Mouse (Mus musculus) spleen, adult 12 weeks (tissue): Measurements from ENCODE around the gene Usp25.
A peak's percentile ranks its signal among the peaks of the same experiment; 100 is the strongest.

Experiments used
- DNase-seq: peaks from one replicate; pipeline ENCODE4 v3.0.0; 2022; ENCODE audit warnings: low spot score

Usp25 gene

DNA sequence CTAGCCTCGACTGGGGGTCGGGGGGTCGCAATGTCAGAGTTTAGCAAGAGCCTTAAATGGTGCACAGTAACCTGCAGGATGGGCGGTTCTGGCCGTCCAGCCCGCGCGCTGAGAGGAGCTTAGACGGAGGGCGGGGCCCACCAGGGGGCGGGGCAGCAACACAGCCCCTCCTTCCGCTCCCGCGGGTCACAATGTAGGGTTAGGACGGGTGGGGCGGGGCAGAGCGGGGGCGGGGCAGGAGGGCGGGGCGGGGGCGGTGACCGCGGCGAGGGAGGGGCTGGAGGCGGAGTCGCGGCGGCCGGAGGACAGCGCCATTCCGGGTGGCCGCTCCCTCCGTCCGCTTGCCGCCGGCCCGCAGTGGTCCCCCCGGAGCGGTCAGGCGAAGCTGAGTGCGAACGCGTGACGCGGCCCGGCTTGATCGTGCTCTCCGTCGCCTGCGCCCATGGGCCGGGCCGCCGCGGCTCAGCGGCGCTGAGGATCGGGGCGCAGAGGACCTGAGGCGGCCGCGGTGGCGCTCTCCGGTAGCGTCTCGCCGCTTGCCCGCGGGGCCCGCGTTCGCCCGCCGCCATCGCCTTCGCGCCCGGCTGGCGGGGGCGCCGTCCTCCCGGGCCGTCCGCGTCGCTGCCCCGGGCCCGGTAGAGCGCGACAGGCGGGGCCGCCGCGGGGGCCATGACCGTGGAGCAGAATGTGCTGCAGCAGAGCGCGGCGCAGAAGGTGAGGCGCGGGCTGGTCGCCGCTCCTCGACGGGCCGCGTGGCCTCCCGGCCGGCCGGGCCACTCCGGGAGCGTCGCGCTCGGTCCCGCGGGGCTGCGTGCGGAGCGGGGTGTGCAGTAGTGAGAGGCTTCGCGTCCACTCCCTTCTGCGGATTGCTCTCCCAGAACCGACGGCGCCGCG, at the start of gene Usp25:
Gene Usp25, plus strand, starts transcription at position 280 of the 894 bp plus-strand sequence.
- DNase-seq: peak; percentile 88

DNA sequence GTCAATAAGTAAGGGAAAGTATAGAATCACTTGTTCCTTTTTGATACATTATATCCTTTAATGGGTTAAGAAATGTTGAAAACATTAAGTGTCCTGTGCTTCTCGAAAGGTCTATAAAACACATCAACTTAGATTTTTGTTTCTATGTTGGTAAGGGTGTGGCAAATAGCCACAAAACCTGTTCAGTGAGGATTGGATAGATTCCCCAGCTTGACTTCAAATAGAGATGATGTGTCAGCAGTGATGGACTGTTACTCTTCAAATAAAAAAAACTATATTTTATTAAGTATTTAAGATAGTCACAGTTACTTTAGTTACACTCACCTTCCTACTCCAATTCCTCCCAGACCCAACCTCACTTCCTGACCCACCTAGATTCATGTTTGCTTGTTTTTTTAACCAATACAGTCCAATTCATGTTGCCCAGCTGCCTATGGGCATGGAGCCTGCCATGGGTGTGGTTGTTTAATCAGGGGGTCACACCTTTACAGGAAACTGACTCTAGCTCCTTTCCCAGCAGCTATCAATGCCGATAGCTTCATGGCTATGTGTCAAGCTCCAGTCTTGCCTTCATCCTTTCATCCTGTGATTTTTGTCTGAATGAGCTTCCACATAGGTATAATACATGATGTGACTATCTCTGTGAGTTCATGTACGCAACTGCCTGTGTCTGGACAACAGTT, 45.8 kb upstream of the Usp25 start:
- DNase-seq: no peak

DNA sequence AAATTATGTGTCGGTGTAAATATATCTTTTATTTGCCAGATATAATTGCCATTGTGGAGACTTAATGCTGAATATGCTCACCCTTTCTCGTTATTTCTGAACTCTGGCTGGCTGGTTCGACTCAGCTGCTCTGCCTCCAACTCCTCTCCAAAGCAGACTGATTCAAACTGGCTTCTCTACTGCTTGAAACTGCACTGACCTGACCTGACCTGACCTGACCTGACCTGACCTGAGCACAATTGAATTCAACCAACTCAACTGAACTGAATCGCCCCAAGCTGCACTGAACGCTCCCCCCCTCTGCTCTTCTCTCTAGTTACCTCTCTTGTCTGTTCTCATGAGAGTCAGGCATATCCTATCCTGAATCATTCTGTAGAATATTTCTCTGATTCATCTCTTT, 42.3 kb upstream of the Usp25 start:
- DNase-seq: no peak

DNA sequence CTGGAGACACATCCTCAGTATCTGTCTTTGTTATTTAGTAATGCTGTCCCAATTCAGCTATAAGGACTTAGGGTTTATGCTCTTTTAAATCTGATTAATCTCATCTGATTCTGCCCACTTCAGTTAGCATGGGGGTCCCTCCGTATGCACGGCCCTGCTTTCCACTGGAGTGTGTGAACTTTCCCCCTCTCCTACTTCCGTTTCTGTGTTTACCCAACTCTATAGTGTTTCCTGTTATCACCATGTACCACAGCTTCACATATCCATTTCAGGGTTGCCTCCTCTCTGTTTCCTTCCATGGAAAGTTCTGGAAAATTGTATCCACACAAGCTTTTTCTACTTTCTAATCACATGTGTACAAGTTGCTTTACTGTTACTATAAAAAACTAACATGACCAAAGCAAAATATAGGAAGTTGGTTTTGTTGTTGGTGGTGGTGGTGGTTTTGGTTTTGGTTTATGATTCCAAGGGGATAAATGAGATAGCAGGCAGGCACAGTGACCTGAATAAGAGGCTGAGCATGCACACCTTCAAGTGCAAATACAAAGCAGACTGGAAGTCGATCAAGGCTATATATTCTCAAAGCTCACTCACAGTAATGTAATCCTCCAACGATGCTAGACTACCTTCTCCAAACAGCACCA, 36.6 kb upstream of the Usp25 start:
- no peak for DNase-seq

DNA sequence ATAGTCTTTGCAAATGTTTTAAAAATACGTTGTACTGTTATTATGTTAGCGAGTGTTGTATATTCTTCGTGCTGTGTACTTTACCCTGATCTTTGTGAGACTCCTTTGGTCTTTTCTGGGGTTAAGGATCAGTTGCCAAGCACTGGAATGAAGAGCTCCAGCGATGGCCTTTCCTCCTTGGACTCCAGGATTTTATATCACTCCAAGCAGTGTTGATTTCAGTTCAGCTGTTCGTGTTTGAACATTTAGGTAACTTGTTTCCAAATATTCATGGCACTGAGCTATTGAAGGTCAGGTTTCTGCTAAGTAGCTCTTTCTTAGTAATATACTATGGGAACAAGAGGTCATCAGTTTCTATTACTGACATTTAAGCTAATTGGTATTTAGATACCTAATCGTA, 29.8 kb upstream of the Usp25 start:
- no peak for DNase-seq

DNA sequence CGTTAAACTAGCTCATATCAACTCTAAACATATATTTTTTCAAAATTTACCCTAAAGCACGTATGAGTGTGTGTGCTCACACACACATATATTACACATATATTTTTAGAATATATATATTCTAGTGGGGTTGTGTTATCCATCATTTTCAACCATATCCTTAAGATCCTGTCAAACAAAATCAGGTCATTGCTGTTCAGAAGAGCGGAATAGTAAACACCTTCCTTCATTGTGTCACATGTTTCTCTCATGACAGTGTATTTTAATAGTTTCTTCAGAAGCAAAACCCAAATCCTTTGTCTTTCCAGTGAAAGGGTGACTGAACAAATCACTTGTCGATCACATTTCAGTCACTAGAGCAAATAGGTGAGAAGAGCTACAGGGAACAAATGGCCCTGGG, 25.8 kb upstream of the Usp25 start:
- no peak for DNase-seq

DNA sequence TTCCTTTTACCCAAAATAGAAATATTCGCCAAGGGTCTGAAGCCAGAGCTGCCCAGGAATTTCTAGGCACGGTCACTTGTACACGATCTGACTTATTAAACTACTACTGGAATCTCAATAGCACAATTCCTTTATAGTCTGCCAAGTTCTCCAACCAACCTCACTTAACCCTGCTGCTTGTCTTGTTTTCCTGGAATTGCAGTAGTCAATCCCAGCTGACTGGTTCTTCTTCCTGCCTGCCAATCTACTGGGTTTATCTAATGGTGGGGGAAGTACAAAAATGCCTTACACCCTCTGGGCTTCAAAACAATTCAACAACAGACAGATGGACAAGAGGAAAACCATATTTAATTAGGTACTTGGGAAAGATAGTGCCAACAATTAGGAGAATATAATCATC, 9.6 kb upstream of the Usp25 start:
- no peak for DNase-seq

DNA sequence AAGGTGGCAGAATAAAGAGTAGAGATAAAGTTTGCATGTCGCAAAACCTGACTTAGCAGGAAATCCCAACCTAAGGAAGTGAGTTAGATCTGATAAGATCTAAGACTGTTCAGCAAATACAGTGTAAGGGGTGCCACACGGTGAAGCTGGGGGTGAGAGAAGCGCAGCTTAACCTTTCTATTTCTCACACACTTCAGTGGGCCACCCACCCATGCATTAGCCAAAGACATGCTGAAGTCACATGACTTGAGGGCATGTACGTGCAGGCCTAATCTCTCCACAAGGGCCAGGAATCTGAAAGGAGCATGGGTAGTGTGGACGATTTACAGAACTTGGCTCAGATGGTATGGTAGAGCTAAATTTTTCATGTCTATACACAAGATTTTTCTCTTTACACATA, 4.3 kb upstream of the Usp25 start:
- DNase-seq: no peak

DNA sequence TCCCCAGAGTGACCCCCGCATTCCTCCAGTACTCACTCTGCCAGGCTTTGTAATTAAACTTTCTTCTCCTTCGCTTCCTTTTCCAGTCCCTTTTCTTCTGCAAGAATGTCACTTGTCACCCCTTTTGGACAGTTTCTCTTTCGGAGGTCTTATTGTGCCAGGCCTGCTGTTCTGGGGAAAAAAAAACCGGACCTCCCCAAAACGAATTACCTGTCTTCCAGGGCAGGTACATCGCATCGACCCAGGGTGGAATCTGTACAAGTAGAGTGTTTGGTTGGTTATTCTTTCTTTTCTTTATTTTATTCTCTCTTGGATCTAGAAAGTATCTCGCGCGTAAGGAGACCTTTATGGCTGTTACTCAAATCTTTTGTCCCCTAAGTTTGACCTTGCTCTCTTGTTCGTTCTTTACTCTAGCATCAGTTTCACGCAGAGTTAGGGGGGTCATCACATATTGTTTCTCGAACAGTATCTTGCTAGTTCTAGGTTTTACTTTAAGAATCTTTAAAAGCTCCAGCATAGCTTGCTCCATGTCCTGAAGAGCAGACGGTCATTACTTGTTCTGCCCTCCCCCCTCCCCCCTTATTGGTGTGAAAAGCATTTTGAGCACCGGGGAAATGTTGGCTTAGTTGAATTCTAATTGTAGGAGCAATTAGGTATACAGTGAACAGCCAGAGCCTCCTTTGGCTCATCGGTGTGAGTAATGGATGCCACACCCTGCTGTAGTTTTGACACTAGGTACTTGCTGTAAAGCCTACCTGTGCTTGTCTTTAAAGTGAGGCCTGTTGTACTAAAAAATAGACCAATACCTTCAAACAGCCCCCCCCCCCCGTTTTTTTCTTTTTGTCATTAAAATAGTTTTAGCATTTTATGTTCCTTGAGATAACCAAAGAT, 1.1 kb downstream of the Usp25 start:
- DNase-seq: no peak

DNA sequence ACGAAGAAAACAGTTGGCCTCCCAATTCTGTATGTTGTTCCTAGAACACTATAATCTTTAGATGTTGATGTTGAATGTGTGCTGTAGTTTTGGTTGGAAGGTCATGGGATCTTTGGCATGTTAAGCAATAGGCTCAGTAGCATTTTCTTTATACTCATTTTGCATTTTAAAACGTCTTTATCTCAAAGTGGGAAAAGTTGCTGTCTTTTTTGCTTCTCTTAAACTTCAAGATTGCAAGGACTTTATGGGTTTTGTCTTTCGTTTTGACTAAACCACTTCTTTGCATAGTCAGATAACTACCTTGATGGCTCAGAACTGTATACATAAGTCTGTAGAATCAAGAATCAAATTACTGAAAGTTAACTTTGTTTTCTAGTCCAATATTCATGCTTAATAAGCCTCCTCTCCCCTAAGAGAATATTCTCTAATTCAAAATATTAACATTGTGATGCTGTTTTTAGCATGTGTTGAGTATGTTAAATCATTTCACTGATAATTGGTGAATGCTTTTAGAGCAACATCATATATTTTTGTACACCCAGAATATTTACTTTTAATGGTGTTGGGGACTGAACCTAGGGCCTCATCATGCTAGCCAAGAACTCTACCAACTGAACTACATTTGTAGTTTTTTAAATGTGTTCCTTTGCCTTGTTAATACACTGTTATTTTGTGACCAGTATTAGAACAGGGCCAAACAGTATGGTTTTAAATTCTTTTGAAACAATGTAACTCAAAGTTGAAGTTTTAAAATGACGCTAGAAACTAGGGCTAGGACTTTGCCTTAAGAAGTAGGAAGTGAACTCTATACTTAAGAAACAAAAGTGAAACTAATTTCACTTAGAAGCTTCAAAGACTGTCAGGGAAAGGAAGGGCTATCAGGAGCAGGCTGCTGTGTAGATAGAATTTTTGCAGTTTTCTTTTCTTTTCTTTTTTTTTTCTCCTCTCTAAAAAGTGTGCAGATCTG, 2.2 kb downstream of the Usp25 start:
- no peak for DNase-seq

DNA sequence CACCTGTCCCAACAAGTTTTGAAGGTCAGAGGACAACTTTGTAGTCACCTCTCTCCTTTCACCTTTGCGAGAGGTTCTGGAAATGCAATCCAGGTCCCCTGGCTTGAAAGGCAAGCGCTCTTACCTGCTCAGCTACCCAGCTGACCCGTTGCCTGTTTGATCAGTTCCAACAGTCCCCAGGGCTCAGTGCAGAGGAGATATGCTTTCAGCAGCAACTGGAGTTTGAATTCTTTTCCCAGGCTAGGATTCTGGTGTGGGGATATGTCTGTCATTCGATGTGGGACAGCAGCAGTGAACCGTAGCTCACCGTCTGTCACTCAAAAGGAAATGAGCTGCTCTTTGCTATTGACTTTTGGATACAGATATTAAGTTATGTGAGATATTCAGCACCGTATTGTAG, 4.4 kb downstream of the Usp25 start:
- DNase-seq: no peak

DNA sequence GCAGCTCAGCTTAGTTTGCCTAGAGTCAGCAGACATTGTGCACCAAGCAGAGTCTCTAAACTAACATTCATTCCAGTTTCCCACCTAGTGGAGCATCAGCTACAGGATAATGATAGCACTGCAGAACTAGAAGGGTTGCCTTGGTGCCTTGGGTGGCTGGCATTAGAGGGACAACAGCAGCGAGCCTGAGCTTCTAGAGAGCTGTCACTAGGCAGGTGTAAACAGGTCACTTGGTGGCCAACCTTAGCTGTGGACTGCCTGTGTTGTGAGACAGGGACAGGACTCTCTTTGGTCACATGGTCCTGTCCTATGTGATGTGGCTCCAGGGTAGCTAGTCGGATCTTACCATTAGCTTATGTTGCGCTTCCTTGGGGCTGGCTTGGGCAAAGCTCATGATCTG, 6.7 kb downstream of the Usp25 start:
- no peak for DNase-seq

DNA sequence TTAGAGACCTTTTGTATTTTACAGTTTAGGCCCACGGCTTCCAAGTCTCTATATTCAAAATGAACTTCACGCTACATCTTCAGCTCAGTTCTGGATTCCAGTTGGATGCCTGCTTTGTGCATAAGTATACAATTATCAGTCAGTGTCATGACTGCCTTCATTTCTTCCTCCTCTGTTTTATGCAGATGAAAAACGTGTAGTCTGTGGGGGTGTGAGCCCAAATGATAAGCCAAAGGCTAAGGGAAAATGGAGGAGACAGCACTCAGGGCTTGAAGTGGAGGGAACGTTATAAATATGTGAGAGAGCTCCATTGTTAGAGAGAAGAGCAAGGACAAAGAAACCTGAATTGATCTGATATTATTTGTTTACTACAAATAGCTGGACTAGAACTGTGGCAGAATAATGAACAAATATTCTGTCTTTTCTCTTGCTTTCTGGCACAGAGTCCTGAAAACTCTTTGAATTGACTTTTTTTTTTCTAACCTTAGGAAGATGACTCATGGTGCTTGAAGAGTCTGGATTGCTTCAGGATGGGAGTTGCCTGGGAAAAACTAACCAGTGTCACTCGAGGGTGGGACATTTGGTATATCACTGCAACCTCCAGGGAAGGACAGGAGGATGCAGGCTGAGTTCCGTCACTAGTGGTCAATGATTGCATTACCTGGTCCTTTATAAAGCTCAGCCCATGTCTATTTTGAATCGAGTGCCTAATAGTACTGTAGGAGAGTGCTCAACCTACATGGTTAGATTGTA, 10.3 kb downstream of the Usp25 start:
- DNase-seq: no peak

DNA sequence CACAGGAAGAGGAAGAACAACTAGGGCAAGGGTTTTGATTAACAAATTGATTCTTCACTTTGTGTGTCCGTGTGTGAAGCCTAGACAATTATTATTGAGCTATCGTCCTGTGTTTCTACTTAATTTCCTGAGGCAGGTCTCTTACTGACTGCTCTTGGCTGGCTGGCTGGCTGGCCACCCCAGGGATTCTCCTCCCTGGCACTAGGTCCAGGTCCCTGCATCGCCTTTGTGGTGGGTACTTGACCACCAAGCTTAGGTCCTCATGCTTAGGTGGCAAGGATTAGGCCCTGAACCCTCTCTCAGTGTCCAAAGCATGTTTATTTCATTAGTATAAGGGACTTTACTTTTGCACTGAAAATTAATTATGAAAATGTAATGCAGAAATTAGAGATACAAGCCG, 12.6 kb downstream of the Usp25 start:
- DNase-seq: no peak

DNA sequence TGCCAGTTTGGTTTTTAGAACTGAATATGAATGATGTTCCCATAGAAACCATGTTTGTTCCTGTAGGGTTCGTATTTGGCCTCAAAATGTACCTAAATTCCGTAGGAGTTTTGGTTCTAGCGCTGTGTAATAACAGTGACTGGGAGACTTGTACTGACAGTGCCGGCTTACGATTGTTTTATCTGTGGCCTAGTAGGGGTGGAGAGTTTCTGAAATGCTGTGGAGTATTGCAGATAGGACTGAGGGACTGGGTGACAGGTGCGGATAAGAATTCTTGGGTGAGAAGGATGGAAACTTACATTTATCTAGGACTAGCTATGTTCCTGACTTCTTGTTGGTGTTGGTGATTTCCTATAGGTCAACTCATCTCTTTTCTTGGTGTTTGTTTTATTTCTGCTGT, 13.4 kb downstream of the Usp25 start:
- peak; percentile 62 for DNase-seq

DNA sequence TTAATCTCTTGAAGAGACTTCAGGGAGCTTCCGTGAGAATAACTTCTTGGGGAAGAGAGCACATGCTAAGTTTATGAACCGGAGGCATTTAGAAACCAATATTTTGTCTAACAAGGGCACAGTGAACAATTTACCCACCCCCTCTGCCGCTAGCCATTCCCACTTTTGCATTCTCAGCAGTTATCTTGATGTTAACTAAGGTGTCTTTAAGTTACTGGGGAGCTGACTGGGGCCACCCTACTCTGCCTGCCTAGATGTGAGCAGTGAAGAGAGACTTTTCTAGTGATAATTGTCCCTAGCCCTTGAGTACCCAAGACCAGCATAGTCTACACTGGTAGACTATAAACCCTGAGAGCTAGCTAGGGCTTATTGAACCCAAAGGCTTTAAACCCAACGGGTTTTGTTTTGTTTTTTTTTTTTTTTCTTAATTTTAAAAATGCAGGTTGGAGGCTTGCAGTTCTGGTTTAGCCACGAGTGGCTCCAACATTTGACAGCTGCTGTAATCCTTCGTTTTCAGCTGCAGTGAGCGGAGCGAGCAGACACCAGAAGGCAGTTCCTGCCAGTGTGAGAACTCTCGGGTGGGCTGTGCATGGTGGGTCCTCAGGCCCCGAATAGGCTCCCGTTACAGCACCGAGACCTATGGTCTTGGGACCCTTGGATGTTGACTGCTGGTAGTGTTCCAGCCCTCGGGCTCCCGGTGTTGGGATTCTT, 14.6 kb downstream of the Usp25 start:
- no peak for DNase-seq

DNA sequence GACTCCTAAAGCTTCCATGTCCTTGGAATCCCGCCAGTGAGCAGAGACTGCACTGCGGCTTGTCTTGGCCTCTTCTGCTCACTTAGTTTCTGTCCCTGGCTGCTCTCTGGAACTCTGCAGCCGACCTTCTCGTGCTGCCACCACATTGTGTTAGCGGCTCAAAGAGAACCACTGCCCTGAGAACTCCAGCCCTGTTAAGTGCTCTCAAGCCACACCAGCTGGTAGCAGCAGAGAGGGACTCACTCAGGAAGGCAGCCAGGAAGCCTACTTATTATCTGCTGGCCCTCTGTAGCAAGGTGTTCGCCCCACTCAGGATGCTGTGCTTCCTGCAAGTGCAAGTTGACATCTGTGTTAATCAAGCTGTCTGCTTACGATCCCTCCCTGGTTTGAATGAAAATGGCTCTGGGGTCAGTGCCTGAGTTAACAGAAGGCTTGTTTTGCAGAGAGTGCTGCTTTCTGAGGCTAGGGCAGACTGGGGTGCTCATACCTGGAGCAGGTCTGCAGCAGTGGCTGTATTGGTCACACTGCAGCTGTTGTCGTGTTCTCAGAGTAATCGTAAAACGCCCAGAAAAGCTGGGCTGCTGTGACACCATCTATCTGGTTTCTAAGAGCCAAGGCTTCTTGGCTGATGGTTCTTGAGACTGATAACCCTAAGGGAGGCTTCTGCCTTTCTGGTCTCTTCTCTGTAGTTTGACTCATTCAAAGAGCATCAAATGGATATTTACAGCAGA, 15.3 kb downstream of the Usp25 start:
- no peak for DNase-seq

DNA sequence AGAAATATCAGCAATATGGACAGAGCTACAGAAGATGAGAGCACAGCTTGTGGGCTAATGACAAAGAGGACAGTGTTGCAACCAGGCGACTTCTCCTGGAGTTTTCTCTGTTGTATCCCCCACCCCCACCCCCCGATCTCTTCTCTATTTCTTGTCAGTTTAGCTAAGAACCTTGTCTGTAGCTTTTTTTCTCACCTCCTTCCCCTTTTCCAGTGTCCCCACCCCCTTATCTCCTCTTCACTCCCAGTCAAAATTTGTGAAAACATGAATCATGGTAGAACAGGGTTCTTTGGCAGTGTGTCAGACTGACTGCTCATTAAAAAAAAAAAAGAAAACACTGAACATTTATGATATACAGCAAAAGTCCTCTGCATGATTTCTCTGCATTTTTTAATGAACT, 16.9 kb downstream of the Usp25 start:
- no peak for DNase-seq

DNA sequence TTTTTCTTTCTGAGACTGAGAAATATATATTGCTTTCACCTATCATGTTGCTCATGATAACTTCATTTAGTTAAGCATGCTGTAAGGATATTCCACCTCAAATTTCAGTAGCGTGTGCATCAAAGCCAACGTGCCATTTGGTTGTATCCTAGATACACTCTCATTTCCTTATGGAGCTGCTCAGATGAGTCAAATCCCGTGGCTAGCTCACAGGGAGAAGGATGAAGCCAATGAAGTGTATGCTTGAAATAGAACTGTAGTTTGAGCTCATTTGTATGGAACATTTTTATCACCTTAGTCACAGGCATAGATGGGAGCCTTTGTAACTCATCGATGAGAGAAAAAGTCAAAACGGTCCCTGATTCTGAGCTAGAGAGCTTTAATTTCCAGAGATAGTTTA, 20.8 kb downstream of the Usp25 start:
- no peak for DNase-seq
